Comparison of ENCODE assay signal across 18 mouse cellular contexts in genomic region chr10:122777436-122777835, GRCm38 (mm10).
"Had no signal": no experiment of that assay in that cellular context is flagged by ENCODE, and none has a peak within 500 bp of the region (broad histone marks: within the 10 kb centered on the region; RNA-seq: fewer than 3 reads in every experiment).

No protein-coding gene starts in this region.

- H3K4me3 ChIP-seq: layer of hippocampus, adult 2 months; liver, embryonic 13.5 days; megakaryocyte, embryonic 14.5 days; neural tube, embryonic 12.5 days; neural tube, embryonic 15.5 days had no signal

- H3K27ac ChIP-seq: kidney, postnatal 0 days; layer of hippocampus, adult 2 months; liver, embryonic 13.5 days; neural tube, embryonic 12.5 days; neural tube, embryonic 15.5 days; stomach, postnatal 0 days had no signal

- DNase-seq: kidney, adult 2 months; kidney, postnatal 25 days; layer of hippocampus, adult 9-11 months; liver, embryonic 13.5 days; lung, adult 2 months; lung, postnatal 36 days; midbrain, embryonic 14.5 days; right cerebral cortex, adult 18-20 months; right cerebral cortex, postnatal 14 days; right cerebral cortex, postnatal 4 days; thymus, postnatal 14 days; thymus, postnatal 4 days had no signal
